Mouse (Mus musculus) lung, postnatal 0 days (tissue): ENCODE measurements around the gene Vsig10l. TPM values are rescaled to one million over a fixed set of nuclear protein-coding genes. Genes with fewer than 3 reads are reported as not detected.

Source experiments
- ATAC-seq: fragments of 200-750 bp; cut with Nextera tagmentation; 2 replicates; pipeline ENCODE4 v1.8.0; 2017; ENCODE audit warnings: moderate library complexity
- DNase-seq: peaks from one replicate; pipeline ENCODE4 v3.0.0-alpha.2; 2016; ENCODE audit warnings: low spot score
- H3K27ac ChIP-seq: fragments of 300-500 bp; sonication (generic); 2 replicates; pipeline ENCODE4 v1.5.1; 2014; ENCODE audit warnings: antibody characterized with exemption, mild to moderate bottlenecking, low read length, mixed read lengths
- H3K27me3 ChIP-seq: fragments of 300-500 bp; sonication (generic); replicated peaks from 2 replicates; pipeline ENCODE4 v1.6.1; 2014; ENCODE audit warnings: low read length, mixed read lengths; ENCODE audit not compliant: insufficient read depth
- H3K36me3 ChIP-seq: fragments of 300-500 bp; sonication (generic); 2 replicates; pipeline ENCODE4 v1.6.1; 2014; ENCODE audit warnings: low read length, mixed read lengths; ENCODE audit not compliant: insufficient read depth
- H3K4me1 ChIP-seq: fragments of 300-500 bp; sonication (generic); 2 replicates; pipeline ENCODE4 v1.6.1; 2014; ENCODE audit warnings: antibody characterized with exemption, low read depth, low read length, mixed read lengths; ENCODE audit not compliant: insufficient read depth
- H3K4me2 ChIP-seq: fragments of 300-500 bp; sonication (generic); replicated peaks from 2 replicates; pipeline ENCODE4 v1.6.1; 2014; ENCODE audit warnings: low read depth, mild to moderate bottlenecking, low read length, moderate library complexity, mixed read lengths
- H3K4me3 ChIP-seq: fragments of 300-500 bp; sonication (generic); 2 replicates; pipeline ENCODE4 v1.5.1; 2014; ENCODE audit warnings: low read depth, low read length
- H3K9ac ChIP-seq: fragments of 300-500 bp; sonication (generic); replicated peaks from 2 replicates; pipeline ENCODE4 v1.6.1; 2014; ENCODE audit warnings: low read depth, mild to moderate bottlenecking
- H3K9me3 ChIP-seq: fragments of 300-500 bp; sonication (generic); 2 replicates; pipeline ENCODE4 v1.6.1; 2016; ENCODE audit warnings: low read length, mixed read lengths
- CTCF ChIP-seq: IDR thresholded peaks from 2 replicates; pipeline ENCODE4 v1.5.1; 2016; ENCODE audit warnings: antibody characterized with exemption, mild to moderate bottlenecking
- EP300 ChIP-seq: IDR thresholded peaks from 2 replicates; pipeline ENCODE4 v1.6.1; 2016; ENCODE audit warnings: antibody characterized with exemption, mild to moderate bottlenecking, control low read depth
- WGBS: fragments of 180-500 bp; shearing (Covaris S2); extraction: QIAGEN DNeasy Blood & Tissue Kit; methylation state at CpG from one replicate; pipeline ENCODE4 v1.1.7; 2014; 5-methylcytosine and 5-hydroxymethylcytosine counted together
- polyA plus RNA-seq: library from polyadenylated mRNA; unstranded; fragments of >200 nt; fragmentation: Nextera tagmentation; extraction: Ambion mirVana; gene quantifications from 2 replicates; pipeline ENCODE4 v1.2.1, GENCODE M21; 2015

Gene Vsig10l
- polyA plus RNA-seq, 1 experiment from 2014 or later: 5.0 TPM

DNA sequence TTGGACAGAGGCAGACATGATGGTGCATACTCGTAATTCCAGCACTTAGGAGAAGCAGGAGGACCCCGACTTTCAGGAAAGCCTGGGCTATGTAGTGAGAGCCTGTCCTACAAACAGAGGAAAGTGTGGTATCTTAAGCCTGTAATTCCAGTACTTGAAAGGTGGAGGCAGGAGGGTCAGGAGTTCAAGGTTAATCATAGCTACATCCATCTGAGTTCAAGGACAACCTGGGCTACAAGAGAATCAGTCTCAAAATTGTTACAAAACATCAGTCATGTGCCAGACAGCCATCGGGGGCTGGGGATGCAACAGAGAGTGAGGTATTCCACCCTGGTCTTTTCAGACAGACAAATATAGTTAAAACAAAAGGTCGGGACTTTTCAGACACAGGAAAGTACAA, 30.1 kb upstream of the Vsig10l start:
- ATAC-seq (no peak), DNase-seq (no peak)
- H3K9me3 ChIP-seq: no peaks in the 10 kb centered on the region
- no peaks in the 10 kb centered on the region for H3K36me3 ChIP-seq
- no peak overlapping the region for H3K4me2 ChIP-seq
- 69% methylated on average over 4 of the region's 4 CpGs for WGBS
- no peaks in the 10 kb centered on the region for H3K4me1 ChIP-seq
- no peak overlapping the region for H3K27ac ChIP-seq
- no peaks in the 10 kb centered on the region for H3K27me3 ChIP-seq
- no peak overlapping the region for H3K9ac ChIP-seq
- no peak overlapping the region for H3K4me3 ChIP-seq
- TF ChIP-seq EP300 (no peak), CTCF (no peak)

DNA sequence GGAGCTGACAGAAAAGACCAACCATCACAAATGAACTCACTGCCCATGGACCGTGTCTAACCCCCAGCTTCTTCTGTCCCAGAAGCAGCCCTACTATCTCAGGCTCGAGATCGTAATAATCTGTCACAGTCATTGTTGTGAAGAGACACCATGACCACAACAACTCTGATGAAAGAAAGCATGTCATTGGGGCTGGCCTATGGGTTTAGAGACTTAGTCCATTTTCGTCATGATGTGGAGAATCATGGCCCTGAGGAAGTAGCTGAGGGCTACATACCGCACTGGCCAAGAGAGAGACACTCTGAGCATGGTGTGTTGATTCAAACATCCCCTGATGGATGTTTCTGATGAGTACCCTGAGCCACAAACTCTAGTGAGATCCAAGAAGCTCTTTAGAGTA, 28.3 kb upstream of the Vsig10l start:
- Histone ChIP-seq H3K9me3 (no peaks in the 10 kb centered on the region), H3K27ac (no peak overlapping the region), H3K4me1 (no peaks in the 10 kb centered on the region), H3K4me2 (no peak overlapping the region), H3K4me3 (no peak overlapping the region), H3K9ac (no peak overlapping the region), H3K27me3 (no peaks in the 10 kb centered on the region), H3K36me3 (no peaks in the 10 kb centered on the region)
- no peak for DNase-seq
- 81% methylated on average over 5 of the region's 5 CpGs for WGBS
- no peak for ATAC-seq
- no peak for TF ChIP-seq EP300
- TF ChIP-seq CTCF: no peak

DNA sequence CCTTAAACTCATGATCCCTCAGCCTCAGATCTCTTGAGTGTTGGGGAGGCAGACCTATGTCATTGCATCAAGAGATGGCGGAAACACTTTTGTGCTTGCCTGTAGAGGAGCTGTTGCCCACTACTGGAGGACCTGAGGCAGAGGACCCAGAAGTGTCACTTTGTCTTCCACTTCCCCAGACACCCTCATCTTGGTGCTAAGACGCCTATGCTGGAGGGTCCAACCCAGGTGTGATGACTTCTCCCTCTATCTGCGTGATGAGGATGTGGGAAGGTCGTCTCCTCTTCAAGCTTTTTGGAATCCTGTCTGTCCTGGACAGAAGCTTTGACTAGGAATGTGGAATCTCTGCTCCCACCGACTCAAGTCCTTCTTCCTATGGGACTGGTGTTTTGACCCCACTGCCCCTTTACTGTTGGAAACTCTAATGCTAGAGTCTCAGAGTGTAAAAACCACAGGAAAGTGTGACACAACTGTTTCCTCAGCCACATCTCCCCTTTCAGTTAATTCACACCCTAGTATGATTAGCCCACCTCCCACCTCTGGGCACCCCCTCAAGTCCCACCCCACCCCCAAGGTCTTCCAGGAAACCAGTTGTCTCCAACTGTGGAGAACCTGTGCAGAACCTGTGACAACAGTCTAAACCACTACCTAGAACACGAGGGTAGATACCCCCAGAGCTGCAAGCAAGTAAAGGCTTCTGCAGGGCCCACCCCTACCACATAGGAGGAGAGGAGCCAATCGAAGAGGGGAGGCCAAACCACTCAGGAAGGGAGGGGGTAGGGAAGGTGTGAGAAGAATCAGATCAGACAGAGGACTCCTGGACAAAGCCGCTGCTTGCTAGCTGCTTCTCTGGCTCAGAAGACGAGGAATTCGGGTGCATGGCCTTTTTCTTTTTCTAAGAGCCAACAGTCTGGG, 26.4 kb upstream of the Vsig10l start, which contains the start of gene Nkg7:
Gene Nkg7, plus strand, starts transcription at position 733 of the 915 bp plus-strand sequence.
- Histone ChIP-seq H3K27me3 (no peaks in the 10 kb centered on the region), H3K27ac (no peak within 1 kb of the TSS), H3K4me1 (no peaks in the 10 kb centered on the region), H3K36me3 (no peaks in the 10 kb centered on the region), H3K4me2 (no peak within 1 kb of the TSS), H3K9ac (no peak within 1 kb of the TSS), H3K4me3 (no peak within 1 kb of the TSS), H3K9me3 (no peaks in the 10 kb centered on the region)
- TF ChIP-seq EP300 (no peak), CTCF (no peak)
- DNase-seq: no peak
- 65% methylated on average over 10 of the region's 10 CpGs for WGBS
- ATAC-seq: no peak

DNA sequence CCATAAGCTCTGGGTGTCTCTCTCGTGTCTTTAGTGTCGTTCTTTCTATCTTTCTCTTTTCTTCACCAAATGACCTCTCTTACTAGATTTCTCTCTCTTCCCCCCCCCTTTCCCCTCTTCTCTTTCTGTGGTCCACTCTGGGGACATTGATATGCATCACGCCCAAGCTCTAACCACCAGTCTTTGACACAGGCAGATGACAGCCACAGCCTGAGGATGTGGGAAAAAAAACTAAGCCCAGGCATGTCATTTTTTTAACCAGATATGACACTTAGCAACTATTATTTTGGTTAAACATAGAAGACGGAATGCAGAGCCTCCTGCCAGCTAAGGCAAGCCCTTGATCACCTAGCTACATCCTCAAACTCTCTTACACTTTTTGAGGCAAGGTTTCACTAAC, 24.3 kb upstream of the Vsig10l start:
- TF ChIP-seq CTCF (no peak), EP300 (no peak)
- WGBS: 58% methylated on average over 4 of the region's 4 CpGs
- no peaks in the 10 kb centered on the region for H3K36me3 ChIP-seq
- no peaks in the 10 kb centered on the region for H3K9me3 ChIP-seq
- H3K27me3 ChIP-seq: no peaks in the 10 kb centered on the region
- ATAC-seq (no peak), DNase-seq (no peak)
- no peak overlapping the region for H3K9ac ChIP-seq
- no peak overlapping the region for H3K4me3 ChIP-seq
- no peak overlapping the region for H3K4me2 ChIP-seq
- no peak overlapping the region for H3K27ac ChIP-seq
- peaks cover 7% of the 10 kb centered on the region; the same call in 1 of the 2 replicates for H3K4me1 ChIP-seq

DNA sequence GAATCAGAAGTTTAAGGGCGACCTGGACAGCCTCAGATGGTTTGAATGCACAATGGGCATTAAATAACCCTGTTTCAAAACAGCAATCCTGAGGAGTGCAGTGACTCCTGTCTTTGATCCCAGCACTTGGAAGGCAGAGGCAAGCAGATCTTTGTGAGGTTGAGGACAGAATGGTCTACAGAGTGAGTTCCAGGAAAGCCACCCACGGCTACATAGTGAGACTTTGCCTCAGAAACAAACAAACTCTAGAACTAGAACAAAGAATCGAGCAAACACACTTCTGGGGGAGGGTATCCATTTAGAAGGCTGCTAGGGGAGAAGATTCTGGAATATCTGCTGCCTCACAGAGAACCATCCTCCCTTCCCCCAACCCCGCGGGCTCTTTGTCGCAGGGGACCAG, 22.5 kb upstream of the Vsig10l start, which contains the start of gene Cldnd2:
Gene Cldnd2, plus strand, starts transcription at position 301 of the 400 bp plus-strand sequence.
- H3K9ac ChIP-seq: no peak within 1 kb of the TSS
- no peaks in the 10 kb centered on the region for H3K36me3 ChIP-seq
- no peak for ATAC-seq
- TF ChIP-seq EP300 (no peak), CTCF (no peak)
- H3K27ac ChIP-seq: no peak within 1 kb of the TSS
- no peaks in the 10 kb centered on the region for H3K27me3 ChIP-seq
- no peak within 1 kb of the TSS for H3K4me3 ChIP-seq
- H3K4me2 ChIP-seq: no peak within 1 kb of the TSS
- no peaks in the 10 kb centered on the region for H3K9me3 ChIP-seq
- WGBS: 71% methylated on average over 6 of the region's 6 CpGs
- peaks cover 13% of the 10 kb centered on the region; the same call in 1 of the 2 replicates for H3K4me1 ChIP-seq
- no peak for DNase-seq

DNA sequence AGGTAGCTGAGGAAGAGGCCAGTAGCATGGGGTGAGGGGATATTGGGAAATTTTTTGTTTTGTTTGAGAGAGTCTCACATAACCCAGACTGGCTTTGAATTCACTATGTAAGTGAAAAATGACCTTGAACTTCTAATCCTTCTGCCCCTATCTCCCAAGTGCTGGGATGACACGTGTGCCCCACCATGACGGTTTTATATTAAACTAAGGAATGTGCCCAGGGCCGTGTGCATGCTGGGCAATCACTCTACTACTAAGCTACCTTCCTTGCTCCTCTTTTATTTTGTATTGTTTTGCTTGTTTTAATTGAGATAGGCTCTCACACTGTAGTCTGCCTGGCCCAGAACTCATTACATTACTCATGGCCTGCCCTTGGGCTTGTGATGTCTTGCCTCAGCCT, 21.9 kb upstream of the Vsig10l start:
- no peaks in the 10 kb centered on the region for H3K27me3 ChIP-seq
- H3K4me1 ChIP-seq: peaks cover 13% of the 10 kb centered on the region; the same call in 1 of the 2 replicates
- H3K36me3 ChIP-seq: no peaks in the 10 kb centered on the region
- WGBS: 70% methylated on average over 3 of the region's 3 CpGs
- no peak overlapping the region for H3K4me3 ChIP-seq
- TF ChIP-seq EP300 (no peak), CTCF (no peak)
- ATAC-seq (no peak), DNase-seq (no peak)
- no peak overlapping the region for H3K9ac ChIP-seq
- H3K4me2 ChIP-seq: no peak overlapping the region
- H3K9me3 ChIP-seq: no peaks in the 10 kb centered on the region
- no peak overlapping the region for H3K27ac ChIP-seq
